Mouse (Mus musculus): ENCODE data around the gene Trmt10a.

The Trmt10a gene

GRCm38 (mm10) chr3:138197556-138197955, 54.3 kb downstream of the Trmt10a start:
- no peak for DNase-seq (ENCODE audit: low read depth)

- DNase-seq (ENCODE audit: low read depth): peak; percentile 75
Measured at GRCm38 (mm10) chr3:138197973-138198721, 54.9 kb downstream of the Trmt10a start.

- DNase-seq (ENCODE audit: low read depth): no peak
Measured at GRCm38 (mm10) chr3:138198722-138199068, 55.4 kb downstream of the Trmt10a start.

GRCm38 (mm10) chr3:138208821-138209220, 65.6 kb downstream of the Trmt10a start:
- no peak for DNase-seq (ENCODE audit: low read depth)
